Mouse (Mus musculus) lung, postnatal 4 days (tissue): ENCODE data around the gene Tstd2.

Experiments
- DNase-seq, 2 experiments: peaks; one replicate each; pipeline ENCODE4 v3.0.0; 2021

The Tstd2 gene

DNA sequence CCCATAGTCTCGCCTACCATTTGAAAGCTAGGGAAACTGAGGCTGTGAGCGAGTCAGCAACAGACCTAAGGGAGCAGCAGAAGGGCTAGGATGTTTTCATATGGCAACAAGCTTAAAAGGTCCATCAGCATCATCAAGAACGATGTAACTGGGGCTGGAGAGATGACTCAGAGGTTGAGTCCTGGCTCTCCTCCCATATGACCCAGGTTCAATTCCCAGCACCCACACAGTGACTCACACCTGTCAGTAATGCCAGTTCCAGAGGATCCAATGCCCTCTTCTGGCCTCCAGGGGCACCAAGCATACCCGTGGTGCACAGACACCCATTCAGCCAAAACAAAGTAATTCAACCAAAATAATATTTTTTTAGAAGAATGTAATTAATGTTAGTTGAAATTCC is 58.2 kb downstream of the Tstd2 start:
- DNase-seq: no peak

DNA sequence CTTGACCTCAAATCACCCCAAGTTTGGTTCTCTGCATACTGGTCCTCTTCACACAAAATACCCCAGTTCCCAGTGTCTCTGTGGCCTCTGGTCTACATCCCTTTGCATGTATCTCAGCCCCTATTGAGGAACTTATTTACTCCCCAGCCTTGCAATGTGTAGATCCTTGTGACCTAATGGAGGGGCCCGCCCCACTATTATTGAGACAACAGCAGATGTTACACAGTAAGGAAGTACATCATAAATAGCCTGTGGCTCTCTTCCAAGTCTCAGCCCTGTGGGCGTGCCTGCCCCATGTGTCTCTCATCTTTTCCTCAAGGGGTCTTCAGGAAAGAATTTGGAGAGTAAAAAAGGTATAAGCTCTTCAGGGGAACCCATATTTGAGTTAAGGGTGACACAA is 61.6 kb downstream of the Tstd2 start:
- DNase-seq: no peak

GRCm38 (mm10) chr4:46075664-46076063 is 62.8 kb downstream of the Tstd2 start:
- no peak for DNase-seq

DNA sequence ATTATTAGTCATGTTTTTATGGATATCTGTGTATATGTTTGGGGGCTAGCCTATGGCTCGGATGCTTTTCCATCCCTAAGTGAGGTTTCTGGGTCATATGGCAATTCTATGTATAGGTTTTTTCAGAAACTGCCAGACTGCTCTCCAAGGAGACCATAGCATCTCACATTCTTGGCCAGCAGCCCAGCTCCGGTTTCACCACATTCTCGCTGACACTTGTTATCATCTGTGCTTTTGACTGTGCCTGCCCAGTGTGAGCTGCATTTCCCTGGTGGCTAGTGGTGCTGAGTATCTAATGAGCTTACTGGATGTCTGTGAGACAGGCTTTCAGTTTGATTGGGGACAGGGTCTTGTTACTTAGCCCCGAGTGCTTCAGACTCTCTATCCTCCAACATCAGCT is 64.8 kb downstream of the Tstd2 start:
- DNase-seq: peak; percentile 42 to 67

GRCm38 (mm10) chr4:46072631-46073030 is 65.9 kb downstream of the Tstd2 start:
- no peak for DNase-seq

GRCm38 (mm10) chr4:46069851-46070482 is 68.5 kb downstream of the Tstd2 start:
- no peak for DNase-seq

DNA sequence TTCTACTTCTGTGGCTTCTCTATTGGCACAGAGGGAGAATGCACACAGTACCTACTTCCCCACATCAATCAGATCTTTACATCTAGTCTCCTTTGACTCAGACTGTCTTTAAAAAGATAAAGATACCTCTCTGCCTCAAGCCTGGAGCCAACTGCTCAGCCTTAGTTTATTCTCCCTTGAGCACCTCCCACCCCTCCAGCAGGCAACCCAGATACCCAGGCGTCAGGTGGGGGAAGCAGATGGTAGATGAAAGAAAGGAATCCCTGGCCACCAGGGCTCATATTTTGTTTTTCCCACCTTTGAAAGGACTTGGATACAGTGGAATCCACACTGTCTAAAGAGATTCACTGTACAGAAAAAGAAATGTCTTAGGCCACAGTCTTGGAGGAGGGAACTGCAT is 69.9 kb downstream of the Tstd2 start:
- DNase-seq: no peak

- no peak for DNase-seq
These were observed 70.4 kb downstream of the Tstd2 start for GRCm38 (mm10) chr4:46068060-46068459.

DNA sequence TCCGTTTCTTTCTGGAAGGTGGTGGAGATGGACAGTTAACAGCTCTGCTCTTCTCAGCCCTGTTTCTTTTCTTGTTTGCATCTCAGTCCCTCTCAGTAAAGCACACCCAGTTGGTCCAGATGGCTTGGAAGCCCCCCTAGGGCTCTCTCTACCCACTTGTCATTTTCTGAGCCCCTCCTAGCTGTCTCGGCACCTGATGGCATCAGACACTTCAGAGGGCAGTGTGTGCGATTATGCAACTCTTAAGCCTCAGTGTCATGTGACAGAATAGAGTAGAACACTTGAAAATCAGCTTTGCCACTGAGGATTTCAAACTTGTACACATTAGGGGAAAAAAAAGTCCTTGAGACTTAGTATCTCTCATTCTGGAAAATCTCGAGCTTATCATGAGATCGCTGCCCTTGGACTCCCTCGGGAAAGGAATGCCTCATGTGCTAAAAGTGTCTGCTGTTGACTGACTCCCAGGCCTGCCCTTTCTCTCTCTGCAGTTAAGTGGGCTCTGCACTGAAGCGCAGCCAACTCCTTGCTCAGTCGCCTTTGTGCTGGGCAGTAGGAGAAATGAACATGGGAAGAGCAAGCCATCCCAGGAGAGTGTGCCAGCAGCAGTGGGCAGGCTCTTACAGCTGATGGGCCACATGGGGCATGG is 72.7 kb downstream of the Tstd2 start:
- peak; percentile 54 to 81 for DNase-seq

GRCm38 (mm10) chr4:46064961-46065360 is 73.5 kb downstream of the Tstd2 start:
- peak; percentile 56 to 74 for DNase-seq
